Mouse (Mus musculus): Measurements from ENCODE around the gene Stxbp1.
A peak's percentile ranks its signal among the peaks of the same experiment; 100 is the strongest.

The Stxbp1 gene

DNA sequence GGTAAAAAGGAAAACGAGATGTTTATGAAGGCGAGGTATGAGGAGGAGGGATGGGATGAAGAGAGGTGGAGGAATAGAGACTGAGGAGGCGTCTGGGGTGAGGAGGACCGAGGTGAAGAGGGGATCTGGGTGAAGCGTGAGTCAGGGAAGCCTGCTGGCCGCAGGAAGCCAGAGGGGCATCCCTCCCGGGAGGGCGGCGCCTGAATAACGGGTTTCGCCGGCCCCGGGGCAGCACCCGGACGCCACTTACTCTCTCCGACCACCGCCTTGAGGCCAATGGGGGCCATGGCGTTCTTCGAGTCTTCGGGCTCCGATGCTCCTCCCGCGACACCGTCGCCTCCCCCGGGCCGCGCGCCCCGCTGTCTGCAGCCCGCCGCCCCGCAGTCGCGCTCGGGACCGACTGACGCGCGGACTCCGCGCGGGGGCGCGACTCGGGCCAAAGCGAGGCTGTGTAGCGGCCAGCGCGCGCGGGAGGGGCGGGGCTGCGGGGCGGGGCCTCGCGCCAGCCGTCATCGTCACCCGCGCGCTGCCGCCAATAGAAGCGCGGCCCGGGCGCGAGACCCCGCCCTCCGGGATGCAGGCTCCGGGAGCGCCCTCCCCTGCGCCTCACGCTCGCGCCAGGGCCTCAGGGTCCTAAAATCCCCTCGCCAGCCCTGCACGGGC lies at the start of gene Stxbp1:
Gene Stxbp1, minus strand, starts transcription at position 441 of the 663 bp plus-strand sequence.
- DNase-seq (ENCODE audit: low read depth, low spot score) = peak; percentile 87

DNA sequence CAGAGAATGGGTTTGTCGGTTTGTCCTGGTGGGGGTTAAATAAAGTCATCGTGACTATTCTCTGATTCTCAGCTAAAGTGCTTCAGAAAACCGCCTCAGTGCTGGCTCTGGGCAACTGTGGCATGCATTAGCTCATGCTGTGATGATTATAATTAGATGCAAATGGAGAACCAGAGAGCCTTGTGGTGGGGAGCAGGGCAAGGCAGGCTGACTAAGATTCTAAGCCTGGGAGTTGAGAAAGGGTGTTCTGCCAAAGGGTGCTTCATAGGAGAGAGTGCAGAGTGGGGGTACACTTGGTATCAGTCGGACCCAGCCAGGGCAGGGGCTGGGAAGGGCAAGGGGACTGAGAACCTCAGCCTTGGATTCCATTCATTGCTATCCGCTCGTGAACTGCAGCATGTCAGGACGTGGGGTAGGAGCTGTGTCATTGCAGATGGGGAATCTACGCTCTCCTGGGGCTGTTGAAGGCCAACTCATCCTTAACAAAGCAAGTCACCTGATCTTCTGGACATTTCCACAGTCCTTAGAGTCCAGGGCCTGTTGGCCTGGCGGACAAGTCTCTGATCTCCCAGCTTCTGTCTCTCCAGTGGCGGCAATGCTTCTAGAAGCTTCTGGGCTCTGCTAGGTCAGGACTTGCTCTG lies 49.6 kb upstream of the Stxbp1 start:
- DNase-seq (ENCODE audit: low read depth, low spot score) = no peak

DNA sequence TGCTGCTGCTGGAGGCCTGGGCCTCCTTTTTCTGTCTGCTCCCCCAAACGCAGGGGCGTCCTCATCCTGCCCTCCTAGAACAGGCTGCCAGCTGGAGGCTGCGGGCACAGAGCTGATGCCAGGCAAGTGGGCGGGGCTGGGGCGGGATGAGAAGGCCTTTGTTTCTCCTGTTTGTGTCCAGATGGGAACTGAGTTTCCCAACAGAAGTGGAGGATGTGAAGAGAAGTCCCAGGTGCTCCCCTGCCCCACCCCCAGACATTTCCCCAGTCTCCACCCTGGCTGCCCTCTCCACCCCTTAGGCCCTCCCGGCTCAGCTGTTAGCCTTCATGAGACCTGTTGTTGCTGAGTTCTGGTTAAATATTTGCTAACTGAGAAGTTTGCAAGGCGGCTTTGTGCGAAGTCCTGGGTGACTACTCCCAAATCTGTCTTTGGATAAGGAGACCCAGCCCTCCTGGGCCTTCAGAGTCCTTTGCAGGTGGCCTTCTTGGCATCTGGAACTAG lies 48.6 kb upstream of the Stxbp1 start:
- no peak for DNase-seq (ENCODE audit: low read depth, low spot score)

GRCm38 (mm10) chr2:32894097-32894496 lies 47.1 kb upstream of the Stxbp1 start:
- DNase-seq (ENCODE audit: low read depth, low spot score) = no peak

DNA sequence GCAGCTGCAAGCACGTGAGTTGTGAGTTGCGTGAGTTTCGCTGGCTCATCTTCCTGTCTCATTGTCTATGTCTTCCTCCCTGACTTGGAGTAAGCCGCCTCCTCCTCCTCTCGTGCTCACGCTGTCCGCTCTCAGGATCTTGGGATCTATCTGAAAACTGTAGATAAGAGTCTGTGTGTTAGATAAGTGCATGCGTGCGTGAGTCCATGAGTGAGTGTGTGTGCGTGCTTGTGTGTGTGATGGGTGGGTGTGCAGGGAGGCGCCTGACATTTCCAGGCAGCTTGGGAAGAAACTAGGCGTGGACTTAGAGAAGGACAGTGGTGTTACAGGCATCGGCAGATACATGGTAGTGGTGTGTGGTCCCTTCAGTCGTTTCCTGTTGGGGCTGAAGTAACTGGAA lies 45.4 kb upstream of the Stxbp1 start:
- DNase-seq (ENCODE audit: low read depth, low spot score) = no peak

- DNase-seq (ENCODE audit: low read depth, low spot score) = no peak
Observed at GRCm38 (mm10) chr2:32891278-32891677, 44.2 kb upstream of the Stxbp1 start.

- no peak for DNase-seq (ENCODE audit: low read depth, low spot score)
Observed at GRCm38 (mm10) chr2:32890280-32890679, 43.2 kb upstream of the Stxbp1 start.

DNA sequence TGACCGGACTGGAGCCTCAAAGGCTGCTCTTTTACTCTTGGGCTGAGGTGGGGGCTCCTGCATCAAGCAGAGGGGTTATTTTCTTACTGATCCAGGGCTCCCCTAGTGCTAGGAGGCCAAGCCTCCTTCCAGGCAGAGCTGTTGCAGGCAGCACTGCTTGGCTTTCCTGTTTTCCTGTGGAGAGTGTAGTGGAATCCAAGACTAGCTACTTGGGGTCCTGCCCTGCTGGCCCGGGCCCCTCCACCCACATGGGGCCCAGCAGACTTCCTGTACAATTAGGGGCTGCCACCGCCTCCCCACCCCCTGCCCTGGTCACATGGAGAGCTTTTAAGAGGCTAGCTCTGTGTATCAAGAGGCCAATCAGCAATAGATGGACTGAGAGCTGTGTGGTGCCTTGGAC lies 41.5 kb upstream of the Stxbp1 start:
- DNase-seq (ENCODE audit: low read depth, low spot score) = no peak

DNA sequence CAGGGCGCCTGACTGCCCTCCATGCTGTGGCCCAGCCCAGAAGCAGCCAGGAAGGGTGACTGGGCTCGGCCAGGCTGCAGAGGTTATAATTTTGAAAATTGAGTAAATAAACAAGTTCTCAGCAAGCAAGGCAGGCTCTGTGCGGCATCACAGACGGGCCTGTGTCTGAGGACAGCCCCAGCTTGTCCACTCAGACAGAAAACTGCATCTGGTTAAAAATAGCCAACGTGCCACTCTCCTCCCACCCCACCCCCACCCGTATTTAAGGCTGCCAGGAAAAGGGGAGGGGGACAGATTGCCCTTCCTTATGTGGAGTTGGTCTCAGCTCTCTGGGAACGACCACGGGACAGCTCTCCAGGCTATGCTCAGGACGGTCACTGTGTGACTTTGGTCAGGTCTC lies 41.0 kb upstream of the Stxbp1 start:
- DNase-seq (ENCODE audit: low read depth, low spot score) = no peak

DNA sequence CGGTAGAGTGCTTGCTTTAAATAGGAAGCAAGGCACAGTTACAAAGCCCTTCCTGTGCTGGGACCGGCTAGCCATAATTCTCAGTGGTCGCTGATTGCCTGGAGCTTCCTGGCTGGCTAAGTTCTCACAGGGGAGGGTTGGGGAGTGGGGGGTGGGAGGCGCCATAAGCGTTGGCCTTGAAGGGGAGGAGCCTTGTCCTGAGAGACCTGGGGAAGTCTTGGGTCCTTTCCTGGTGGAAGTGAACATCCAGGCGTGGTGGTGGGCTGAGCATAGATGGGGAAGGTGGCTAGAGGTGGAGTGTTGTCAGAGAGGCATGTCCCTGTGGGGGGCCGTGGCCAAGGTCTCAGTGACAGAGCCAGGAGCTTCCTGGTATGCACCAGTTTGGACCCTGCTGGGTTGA lies 37.7 kb upstream of the Stxbp1 start:
- peak; percentile 83 for DNase-seq (ENCODE audit: low read depth, low spot score)

GRCm38 (mm10) chr2:32882283-32883043 lies 35.4 kb upstream of the Stxbp1 start:
- DNase-seq (ENCODE audit: low read depth, low spot score) = no peak

GRCm38 (mm10) chr2:32881723-32882122 lies 34.7 kb upstream of the Stxbp1 start:
- no peak for DNase-seq (ENCODE audit: low read depth, low spot score)

GRCm38 (mm10) chr2:32881054-32881453 lies 34.0 kb upstream of the Stxbp1 start:
- DNase-seq (ENCODE audit: low read depth, low spot score) = no peak

- DNase-seq (ENCODE audit: low read depth, low spot score) = no peak
Observed at GRCm38 (mm10) chr2:32879593-32879992, 32.5 kb upstream of the Stxbp1 start.

- no peak for DNase-seq (ENCODE audit: low read depth, low spot score)
Observed at GRCm38 (mm10) chr2:32878396-32878795, 31.4 kb upstream of the Stxbp1 start.

- peak; percentile 58 for DNase-seq (ENCODE audit: low read depth, low spot score)
Observed at GRCm38 (mm10) chr2:32877761-32878393, 30.8 kb upstream of the Stxbp1 start.

- no peak for DNase-seq (ENCODE audit: low read depth, low spot score)
Observed at GRCm38 (mm10) chr2:32877303-32877702, 30.3 kb upstream of the Stxbp1 start.

- no peak for DNase-seq (ENCODE audit: low read depth, low spot score)
Observed at GRCm38 (mm10) chr2:32876490-32877302, 29.7 kb upstream of the Stxbp1 start.

DNA sequence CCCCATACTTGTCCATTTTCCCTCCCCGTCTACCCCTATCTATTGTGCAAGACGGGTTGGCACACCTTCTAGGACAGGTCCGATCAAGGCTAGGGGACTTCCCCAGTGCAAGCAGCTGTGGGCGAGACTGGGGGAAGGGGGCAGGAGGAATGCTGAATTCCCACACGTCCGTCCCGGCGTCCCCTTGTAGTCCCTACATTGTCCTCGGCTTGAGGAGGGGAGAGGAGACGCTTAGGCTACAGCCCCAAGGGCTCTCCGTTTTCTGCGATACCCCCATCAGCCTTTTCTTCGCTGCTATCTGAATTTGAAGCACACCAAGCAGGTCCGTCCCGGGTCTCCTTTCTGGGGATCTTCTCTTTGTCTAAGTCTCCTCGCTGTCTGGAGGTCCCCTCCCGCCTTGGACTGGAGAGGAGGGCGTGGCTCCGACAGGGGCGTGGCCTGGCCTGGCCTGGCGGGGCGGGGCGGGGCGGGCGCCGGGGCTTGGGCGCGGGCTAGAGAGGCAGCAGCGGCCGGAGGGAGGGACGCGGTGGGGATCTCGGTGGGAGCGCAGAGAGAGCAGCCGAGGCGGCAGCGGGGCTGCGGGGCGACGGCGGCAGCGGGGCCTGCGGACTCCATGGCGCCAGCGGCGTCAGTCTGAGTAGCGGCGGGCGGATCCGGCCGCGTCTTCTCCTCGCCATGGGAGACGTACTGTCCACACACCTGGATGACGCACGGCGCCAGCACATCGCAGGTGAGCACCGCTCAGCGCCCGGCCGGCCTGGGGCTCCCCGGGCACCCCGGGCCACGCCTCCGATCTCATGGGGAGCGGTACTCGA lies 28.8 kb upstream of the Stxbp1 start, which contains the start of gene Fam129b:
Gene Fam129b, plus strand, starts transcription at position 440 of the 815 bp plus-strand sequence.
- peak; percentile 83 for DNase-seq (ENCODE audit: low read depth, low spot score)

Measured in ES-CJ7 (cell line).